Mouse (Mus musculus) cerebellum, postnatal 4 days (tissue): Measurements from ENCODE around the gene Zswim9.
A peak's percentile ranks its signal among the peaks of the same experiment; 100 is the strongest.
"Not testable (repeated sequence)": the region's sequence is repeated elsewhere in the genome, so short reads cannot be mapped to it uniquely, and the experiment has no call there.

Experiments
- DNase-seq, 2 experiments: peaks; one replicate each; pipeline ENCODE4 v3.0.0; 2022; ENCODE audit warnings: low spot score in 2 of 2, mixed read lengths in 1 of 2

The Zswim9 gene

GRCm38 (mm10) chr7:13278308-13278891 lies at the start of gene Zswim9:
Gene Zswim9, minus strand, starts transcription at chr7:13278721.
- peak; percentile 85 to 91 for DNase-seq

DNA sequence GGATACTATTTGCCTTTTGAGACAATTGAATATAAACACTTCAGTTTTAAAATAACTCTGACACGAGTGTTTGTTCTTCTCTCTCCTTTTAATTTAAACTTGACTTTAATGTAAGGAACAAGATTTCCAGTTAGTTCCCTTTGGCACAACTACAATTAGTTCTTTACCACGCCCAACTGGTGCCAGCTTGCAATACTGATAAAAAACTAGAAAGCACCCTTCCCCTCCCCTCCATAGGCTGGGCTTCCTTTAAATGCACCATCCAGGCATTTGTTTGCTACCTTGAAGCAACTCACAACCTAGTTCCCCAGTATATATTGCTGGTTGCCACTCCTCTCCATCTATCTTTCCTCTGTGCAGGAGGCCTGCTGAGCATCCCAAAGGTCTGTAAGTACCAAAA lies 45.8 kb upstream of the Zswim9 start, which contains the start of gene Pla2g4c:
TSS of gene Pla2g4c (plus strand) at position 340 of the 400 bp plus-strand sequence.
- no peak for DNase-seq

DNA sequence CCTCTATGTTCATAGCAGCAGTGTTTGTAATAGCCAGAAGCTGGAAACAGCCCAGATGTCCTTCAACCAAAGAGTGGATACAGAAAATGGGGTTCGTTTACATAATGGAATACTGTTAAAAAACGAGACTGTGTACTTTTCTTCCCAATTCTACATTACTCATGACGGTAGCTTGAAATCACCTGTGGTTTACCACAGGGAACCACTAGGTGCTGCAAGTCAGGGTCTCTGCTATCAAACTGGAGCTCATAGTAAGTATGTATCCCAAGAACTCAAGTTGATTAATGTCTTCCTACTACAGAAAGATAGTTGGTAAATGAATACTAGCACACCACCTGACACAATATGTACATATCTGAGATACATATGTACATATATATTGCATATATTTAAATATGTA lies 42.9 kb upstream of the Zswim9 start:
- DNase-seq, result no peak

DNA sequence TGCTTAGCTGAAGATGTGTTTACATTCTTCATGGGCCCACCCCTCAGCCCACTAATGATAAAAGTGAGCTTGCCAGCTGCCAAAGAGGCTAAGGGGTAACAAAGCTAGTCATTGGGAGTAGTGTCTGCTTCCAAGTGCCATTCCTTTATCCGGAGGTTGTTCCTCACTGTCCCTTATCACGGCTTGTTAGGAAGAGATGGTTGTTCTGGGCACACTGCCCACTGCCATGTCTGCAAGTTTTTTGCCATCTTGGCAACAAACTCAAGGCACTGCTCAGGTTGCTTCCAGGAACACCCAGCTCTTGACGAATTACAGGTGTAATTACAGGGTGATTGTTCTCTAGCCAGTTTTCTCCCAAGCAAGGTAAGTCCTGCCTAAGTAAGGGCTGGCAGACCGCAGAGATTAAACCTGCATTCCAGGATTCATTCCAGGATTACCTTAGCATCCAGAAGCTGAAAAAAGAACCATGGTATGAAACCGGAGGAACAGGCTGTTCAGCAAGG lies 35.6 kb upstream of the Zswim9 start:
- no peak for DNase-seq

- DNase-seq, result no peak
Measured at GRCm38 (mm10) chr7:13311401-13311800, 32.9 kb upstream of the Zswim9 start.

- no peak for DNase-seq
Measured at GRCm38 (mm10) chr7:13310493-13311199, 32.1 kb upstream of the Zswim9 start.

- DNase-seq, result no peak
Measured at GRCm38 (mm10) chr7:13309407-13309806, 30.9 kb upstream of the Zswim9 start.

GRCm38 (mm10) chr7:13303372-13303771 lies 24.9 kb upstream of the Zswim9 start:
- DNase-seq, result no peak

DNA sequence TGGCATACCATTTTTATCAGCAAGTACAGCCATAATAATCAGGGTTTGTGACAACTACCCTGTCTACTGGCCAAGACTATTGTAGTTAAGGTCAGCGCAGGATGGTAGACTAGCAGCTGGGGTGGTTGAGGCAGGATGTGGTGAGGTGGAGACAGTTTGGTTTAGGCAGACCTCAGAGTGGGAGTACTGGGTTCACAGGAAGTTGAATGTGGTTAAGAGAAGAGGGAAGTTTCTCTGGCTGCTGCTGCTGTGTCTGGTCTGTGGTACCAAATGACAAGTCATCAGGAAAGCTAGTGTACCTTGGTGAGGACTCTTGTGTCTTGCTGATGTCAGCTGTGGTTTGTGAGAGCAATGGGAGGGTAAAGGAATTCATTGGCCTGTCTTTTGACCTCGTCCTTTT lies 24.3 kb upstream of the Zswim9 start:
- DNase-seq, result no peak

DNA sequence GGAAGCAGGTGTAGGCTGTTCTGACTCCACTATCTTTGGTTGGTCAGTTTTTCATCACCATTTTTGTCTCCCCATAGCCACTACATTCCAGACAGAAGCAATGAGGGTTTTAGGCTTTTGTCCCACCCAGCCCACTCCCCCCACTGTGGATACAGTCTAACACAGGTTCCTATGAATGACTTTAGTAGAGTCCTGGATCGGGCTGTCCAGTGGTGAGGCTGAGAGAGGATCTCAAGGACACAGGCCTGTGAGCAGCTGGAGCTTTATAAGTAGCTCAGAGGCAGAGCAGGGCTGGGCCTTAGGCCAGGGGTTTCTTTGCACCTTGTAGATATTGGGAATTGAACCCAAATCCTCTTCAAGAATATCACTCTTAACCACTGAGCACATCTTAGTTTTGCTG lies 23.1 kb upstream of the Zswim9 start:
- no peak for DNase-seq

- no peak for DNase-seq
Measured at GRCm38 (mm10) chr7:13298821-13299220, 20.3 kb upstream of the Zswim9 start.

DNA sequence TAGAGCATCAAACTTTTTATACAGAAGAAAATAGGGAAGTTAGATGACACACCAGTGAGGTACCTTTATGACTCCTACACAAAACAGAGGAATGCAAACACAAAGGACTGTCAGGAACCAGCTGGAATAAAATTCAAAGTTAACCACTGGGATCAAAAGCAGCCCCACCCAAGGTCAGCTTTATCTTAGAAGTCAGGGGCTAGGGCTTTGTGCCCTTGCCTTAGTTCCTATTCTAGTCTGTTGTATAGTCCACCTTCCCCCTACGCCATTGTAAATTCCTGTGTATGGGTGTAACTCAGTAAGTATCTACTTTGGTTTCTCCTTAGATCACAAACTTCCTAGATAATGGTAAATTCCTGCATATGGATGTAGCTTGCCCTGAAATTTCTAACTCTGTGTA lies 19.1 kb upstream of the Zswim9 start:
- DNase-seq, result no peak

DNA sequence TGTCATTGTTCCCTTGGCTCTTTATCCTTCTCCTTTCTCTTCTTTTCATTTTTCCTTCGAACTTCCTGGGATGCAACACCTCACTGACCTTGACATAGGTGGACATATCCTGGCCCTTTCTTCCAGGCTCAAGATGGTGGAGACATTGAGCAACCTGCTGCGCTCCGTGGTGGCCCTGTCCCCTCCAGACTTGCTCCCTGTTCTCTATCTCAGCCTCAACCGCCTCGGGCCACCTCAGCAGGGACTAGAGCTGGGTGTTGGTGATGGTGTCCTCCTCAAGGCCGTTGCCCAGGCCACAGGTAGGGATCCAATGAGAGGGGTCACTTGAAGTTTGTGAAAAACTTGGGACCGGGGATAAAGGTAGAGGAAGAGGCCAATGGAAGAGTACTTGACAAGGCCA lies 16.7 kb upstream of the Zswim9 start:
- no peak for DNase-seq

- no peak for DNase-seq
Measured at GRCm38 (mm10) chr7:13293878-13294855, 15.6 kb upstream of the Zswim9 start.

- no peak for DNase-seq
Measured at GRCm38 (mm10) chr7:13291370-13291769, 12.8 kb upstream of the Zswim9 start.

- DNase-seq, result no peak
Measured at GRCm38 (mm10) chr7:13290041-13290675, 11.6 kb upstream of the Zswim9 start.

DNA sequence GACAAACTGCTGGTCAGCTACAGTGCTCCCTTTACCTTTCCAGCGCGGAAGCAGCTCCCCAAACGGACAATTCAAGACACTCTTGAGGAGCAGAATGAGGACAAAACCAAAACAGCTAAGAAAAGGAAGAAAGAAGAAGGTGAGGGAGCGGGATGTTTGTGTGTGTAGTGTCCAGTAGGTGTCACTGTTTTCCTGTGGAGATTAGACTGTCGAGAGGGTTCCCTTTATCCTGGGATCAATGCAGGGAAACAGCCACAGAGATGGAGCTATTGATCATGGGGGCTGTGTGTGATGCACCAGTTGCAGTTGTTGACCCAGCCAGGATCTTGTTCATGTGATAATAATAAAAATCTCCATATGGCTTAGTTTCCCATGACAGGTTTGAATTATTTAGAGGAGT lies 10.1 kb upstream of the Zswim9 start:
- DNase-seq, result no peak

GRCm38 (mm10) chr7:13278957-13279356 lies 436 bp upstream of the Zswim9 start:
- not testable (repeated sequence) for DNase-seq

DNA sequence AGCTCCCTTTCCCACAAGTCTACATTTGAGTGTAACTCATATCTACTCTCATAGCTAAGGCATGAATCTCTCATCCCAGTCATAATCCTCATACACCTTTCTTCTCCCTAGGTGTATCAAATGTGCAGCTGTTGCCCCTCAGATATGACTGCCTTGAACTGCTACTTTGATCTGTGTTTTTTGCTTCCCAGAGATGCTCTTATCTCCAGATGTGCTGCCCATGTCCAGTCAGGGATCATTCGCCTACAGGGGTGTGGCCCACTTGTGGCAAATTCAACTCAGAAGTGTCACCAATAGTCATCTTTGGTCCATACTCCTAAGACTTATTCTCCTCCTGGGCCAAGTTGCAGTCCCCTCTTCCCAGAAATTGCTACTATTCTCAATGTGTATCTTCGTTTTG lies 688 bp downstream of the Zswim9 start:
- DNase-seq, result no peak

GRCm38 (mm10) chr7:13277081-13277480 lies 1.4 kb downstream of the Zswim9 start, which contains the start of gene Lig1:
Gene Lig1, plus strand, starts transcription at chr7:13277283.
- no peak for DNase-seq

- no peak for DNase-seq
Measured at GRCm38 (mm10) chr7:13271704-13272103, 6.8 kb downstream of the Zswim9 start.

- DNase-seq, result no peak
Measured at GRCm38 (mm10) chr7:13269394-13269793, 9.1 kb downstream of the Zswim9 start.
